Mouse (Mus musculus) heart, embryonic 13.5 days (tissue): Measurements from ENCODE around the gene Chd2. TPM values are rescaled to one million over a fixed set of nuclear protein-coding genes. Genes with fewer than 3 reads are reported as not detected.
"Not testable (repeated sequence)": the region's sequence is repeated elsewhere in the genome, so short reads cannot be mapped to it uniquely, and the experiment has no call there.

Experiments used
- ATAC-seq: fragments of 200-750 bp; cut with Nextera tagmentation; 2 replicates; pipeline ENCODE4 v1.8.0; 2017; ENCODE audit warnings: moderate TSS enrichment; ENCODE audit not compliant: insufficient number of reproducible peaks, low FRiP score, low TSS enrichment; ENCODE audit errors: extremely low read depth
- H3K27ac ChIP-seq: fragments of 300-500 bp; sonication (generic); replicated peaks from 2 replicates; pipeline ENCODE4 v1.5.1; 2015; ENCODE audit warnings: moderate library complexity, mild to moderate bottlenecking, inconsistent platforms
- H3K27me3 ChIP-seq: fragments of 300-500 bp; sonication (generic); replicated peaks from 2 replicates; pipeline ENCODE4 v1.6.1; 2015; ENCODE audit warnings: mild to moderate bottlenecking, inconsistent platforms
- H3K36me3 ChIP-seq: fragments of 300-500 bp; sonication (generic); 2 replicates; pipeline ENCODE4 v1.6.1; 2015; ENCODE audit warnings: mild to moderate bottlenecking, inconsistent platforms
- H3K4me1 ChIP-seq: fragments of 300-500 bp; sonication (generic); 2 replicates; pipeline ENCODE4 v1.6.1; 2015; ENCODE audit warnings: inconsistent platforms
- H3K4me2 ChIP-seq: fragments of 300-500 bp; sonication (generic); 2 replicates; pipeline ENCODE4 v1.6.1; 2015; ENCODE audit warnings: inconsistent platforms, mild to moderate bottlenecking, moderate library complexity
- H3K4me3 ChIP-seq: fragments of 300-500 bp; sonication (generic); 2 replicates; pipeline ENCODE4 v1.5.1; 2015; ENCODE audit warnings: moderate library complexity, mild to moderate bottlenecking, inconsistent platforms
- H3K9ac ChIP-seq: fragments of 300-500 bp; sonication (generic); 2 replicates; pipeline ENCODE4 v1.6.1; 2015; ENCODE audit warnings: inconsistent platforms, mild to moderate bottlenecking, moderate library complexity
- H3K9me3 ChIP-seq: fragments of 300-500 bp; sonication (generic); 2 replicates; pipeline ENCODE4 v1.6.1; 2016; ENCODE audit warnings: inconsistent platforms
- WGBS: fragments of 180-500 bp; shearing (Covaris S2); methylation state at CpG from one replicate; pipeline ENCODE4 v1.1.7; 2015; ENCODE audit warnings: mixed read lengths; 5-methylcytosine and 5-hydroxymethylcytosine counted together
- polyA plus RNA-seq: library from polyadenylated mRNA; unstranded; fragments of >200 nt; fragmentation: Nextera tagmentation; extraction: Ambion mirVana; gene quantifications from 2 replicates; pipeline ENCODE4 v1.2.1, GENCODE M21; 2015

Gene Chd2
- polyA plus RNA-seq, 1 experiment from 2014 or later, result 31.3 TPM

DNA sequence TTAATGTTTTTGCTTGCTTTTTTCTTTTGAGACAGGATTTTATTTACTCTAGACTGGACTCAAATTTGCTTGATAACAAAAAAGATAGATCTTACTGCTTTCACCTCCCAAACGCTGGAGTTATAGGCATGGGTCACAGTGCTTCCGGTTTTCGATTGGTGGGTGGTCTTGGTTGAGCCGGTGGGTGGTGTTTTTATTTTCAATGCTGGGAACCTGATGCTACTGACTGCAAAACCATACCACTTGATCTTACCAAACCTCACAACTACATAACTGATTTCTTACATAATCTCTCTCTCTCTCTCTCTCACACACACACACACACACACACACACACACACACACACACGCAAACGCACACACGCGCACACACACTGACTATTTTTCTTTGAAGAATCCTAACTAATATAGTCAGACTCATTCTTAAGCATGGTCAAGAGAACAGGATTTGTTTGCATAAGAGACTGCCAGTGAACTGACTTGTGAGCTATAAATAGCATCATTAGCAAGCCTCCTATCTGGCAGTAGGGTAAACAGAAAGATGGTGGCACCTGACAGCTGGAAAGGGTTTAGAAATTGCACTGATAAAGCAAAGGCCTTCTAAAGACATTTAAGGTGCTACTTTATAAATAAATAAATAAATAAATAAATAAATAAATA, 37.6 kb upstream of the Chd2 start:
- H3K9me3 ChIP-seq, result no peaks in the 10 kb centered on the region
- peaks cover 62% of the 10 kb centered on the region for H3K4me1 ChIP-seq
- ATAC-seq, result no peak
- peak overlapping the region; percentile 50; the same call in 1 of the 2 replicates for H3K9ac ChIP-seq
- H3K4me3 ChIP-seq, result no peak overlapping the region
- WGBS, result 46% methylated on average over 8 of the region's 8 CpGs
- peak overlapping the region; percentile 76 for H3K27ac ChIP-seq
- H3K4me2 ChIP-seq, result peak overlapping the region; percentile 20
- no peaks in the 10 kb centered on the region for H3K36me3 ChIP-seq
- no peaks in the 10 kb centered on the region; the same call in 1 of the 2 replicates for H3K27me3 ChIP-seq

- no peak for ATAC-seq
- Histone ChIP-seq H3K9me3 (no peaks in the 10 kb centered on the region), H3K4me3 (no peak overlapping the region), H3K4me2 (no peak overlapping the region), H3K27me3 (no peaks in the 10 kb centered on the region; the same call in 1 of the 2 replicates), H3K27ac (peak overlapping the region; percentile 37; the same call in 1 of the 2 replicates), H3K9ac (no peak overlapping the region), H3K4me1 (peaks cover 60% of the 10 kb centered on the region), H3K36me3 (no peaks in the 10 kb centered on the region)
- 61% methylated on average over 6 of the region's 6 CpGs for WGBS
These were observed 36.3 kb upstream of the Chd2 start for GRCm38 (mm10) chr7:73577888-73578421.

- Histone ChIP-seq H3K27me3 (no peaks in the 10 kb centered on the region; the same call in 1 of the 2 replicates), H3K4me3 (no peak overlapping the region), H3K4me2 (no peak overlapping the region), H3K36me3 (no peaks in the 10 kb centered on the region), H3K9me3 (no peaks in the 10 kb centered on the region), H3K27ac (no peak overlapping the region), H3K4me1 (peaks cover 57% of the 10 kb centered on the region), H3K9ac (no peak overlapping the region)
- 49% methylated on average over 16 of the region's 16 CpGs for WGBS
- no peak for ATAC-seq
These were observed 34.7 kb upstream of the Chd2 start for GRCm38 (mm10) chr7:73576101-73576936.

GRCm38 (mm10) chr7:73575257-73575656, 33.6 kb upstream of the Chd2 start:
- Histone ChIP-seq H3K9me3 (no peaks in the 10 kb centered on the region), H3K27ac (0 out of 2 replicates have a peak overlapping the region, but pooled peaks have one; percentile 39), H3K4me1 (peaks cover 57% of the 10 kb centered on the region), H3K9ac (no peak overlapping the region), H3K4me2 (no peak overlapping the region), H3K27me3 (no peaks in the 10 kb centered on the region; the same call in 1 of the 2 replicates), H3K4me3 (no peak overlapping the region), H3K36me3 (no peaks in the 10 kb centered on the region)
- 43% methylated on average over 8 of the region's 8 CpGs for WGBS
- ATAC-seq, result no peak

DNA sequence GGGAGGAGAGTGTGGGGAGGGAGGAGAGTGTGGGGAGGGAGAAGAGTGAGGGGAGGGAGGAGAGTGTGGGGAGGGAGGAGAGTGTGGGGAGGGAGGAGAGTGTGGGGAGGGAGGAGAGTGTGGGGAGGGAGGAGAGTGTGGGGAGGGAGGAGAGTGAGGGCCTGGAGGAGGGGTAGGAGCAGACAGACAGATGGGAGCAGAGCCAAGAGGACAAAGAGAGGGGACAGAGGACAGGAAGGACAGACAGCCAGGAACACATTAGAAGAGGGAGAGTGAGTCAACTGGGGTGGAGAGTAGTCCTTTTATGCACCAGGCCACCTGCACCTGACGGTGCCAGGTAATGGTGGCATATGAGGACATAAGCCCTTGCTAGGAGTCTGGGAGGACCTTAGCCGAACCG, 33.0 kb upstream of the Chd2 start:
- H3K27me3 ChIP-seq, H3K4me3 ChIP-seq, H3K9me3 ChIP-seq, H3K9ac ChIP-seq, ATAC-seq, H3K36me3 ChIP-seq, H3K4me2 ChIP-seq: not testable (repeated sequence)
- H3K27ac ChIP-seq, result peak overlapping the region; percentile 39; the same call in 1 of the 2 replicates
- WGBS, result 50% methylated on average over 3 of the region's 3 CpGs
- peaks cover 51% of the 10 kb centered on the region for H3K4me1 ChIP-seq

DNA sequence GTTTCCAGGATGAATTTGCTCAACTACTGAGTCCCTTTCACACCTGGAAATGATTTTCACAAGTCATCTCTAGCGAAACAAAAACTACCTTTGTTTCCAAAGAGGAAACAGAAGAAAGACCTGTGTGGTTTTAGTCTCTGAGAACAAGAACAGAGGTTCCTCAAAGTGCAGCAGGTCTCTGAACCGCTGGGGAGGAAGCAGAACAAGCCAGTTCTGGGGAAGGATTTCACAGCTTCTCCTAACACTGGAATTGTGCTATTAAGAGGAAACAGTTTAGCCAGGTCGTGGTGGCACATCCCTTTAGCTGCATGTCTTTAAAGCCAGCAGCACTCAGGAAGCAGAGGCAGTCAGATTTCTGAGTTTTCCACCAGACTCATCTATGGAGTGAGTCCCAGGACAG, 30.9 kb upstream of the Chd2 start:
- no peak overlapping the region for H3K27ac ChIP-seq
- 64% methylated on average over 3 of the region's 3 CpGs for WGBS
- H3K36me3 ChIP-seq, result no peaks in the 10 kb centered on the region
- H3K27me3 ChIP-seq, result no peaks in the 10 kb centered on the region; the same call in 1 of the 2 replicates
- H3K9me3 ChIP-seq, result no peaks in the 10 kb centered on the region
- peaks cover 45% of the 10 kb centered on the region for H3K4me1 ChIP-seq
- no peak overlapping the region for H3K9ac ChIP-seq
- H3K4me3 ChIP-seq, result no peak overlapping the region
- no peak overlapping the region for H3K4me2 ChIP-seq
- ATAC-seq, result no peak

- no peak overlapping the region for H3K4me3 ChIP-seq
- H3K9ac ChIP-seq, result no peak overlapping the region
- ATAC-seq, result no peak
- no peaks in the 10 kb centered on the region for H3K36me3 ChIP-seq
- no peaks in the 10 kb centered on the region for H3K9me3 ChIP-seq
- WGBS, result 66% methylated on average over 3 of the region's 3 CpGs
- peaks cover 26% of the 10 kb centered on the region for H3K4me1 ChIP-seq
- no peaks in the 10 kb centered on the region for H3K27me3 ChIP-seq
- H3K27ac ChIP-seq, result no peak overlapping the region
- H3K4me2 ChIP-seq, result no peak overlapping the region
These were observed 27.3 kb upstream of the Chd2 start for GRCm38 (mm10) chr7:73568801-73569403.

GRCm38 (mm10) chr7:73567754-73568161, 26.1 kb upstream of the Chd2 start:
- H3K4me1 ChIP-seq, result peaks cover 20% of the 10 kb centered on the region
- H3K9me3 ChIP-seq, result no peaks in the 10 kb centered on the region
- no peak overlapping the region for H3K4me3 ChIP-seq
- peak overlapping the region; percentile 69 for H3K27ac ChIP-seq
- no peaks in the 10 kb centered on the region for H3K36me3 ChIP-seq
- H3K9ac ChIP-seq, result 0 out of 2 replicates have a peak overlapping the region, but pooled peaks have one; percentile 37
- no peak for ATAC-seq
- 26% methylated on average over 4 of the region's 4 CpGs for whole genome bisulfite sequencing
- H3K27me3 ChIP-seq, result no peaks in the 10 kb centered on the region
- 0 out of 2 replicates have a peak overlapping the region, but pooled peaks have one; percentile 7 for H3K4me2 ChIP-seq

- Histone ChIP-seq H3K27ac (no peak overlapping the region), H3K9me3 (no peaks in the 10 kb centered on the region), H3K36me3 (no peaks in the 10 kb centered on the region), H3K4me2 (no peak overlapping the region), H3K27me3 (no peaks in the 10 kb centered on the region), H3K9ac (no peak overlapping the region), H3K4me1 (peaks cover 39% of the 10 kb centered on the region), H3K4me3 (no peak overlapping the region)
- WGBS, result 92% methylated on average over 6 of the region's 6 CpGs
- ATAC-seq, result no peak
These were observed 22.5 kb upstream of the Chd2 start for GRCm38 (mm10) chr7:73564131-73564530.

- 10% methylated on average over 10 of the region's 10 CpGs for WGBS
- H3K36me3 ChIP-seq, result no peaks in the 10 kb centered on the region
These were observed 19.9 kb upstream of the Chd2 start for GRCm38 (mm10) chr7:73561492-73562055.

GRCm38 (mm10) chr7:73560811-73561210, 19.2 kb upstream of the Chd2 start:
- H3K4me1 ChIP-seq, result peaks cover 19% of the 10 kb centered on the region
- H3K9me3 ChIP-seq, result no peaks in the 10 kb centered on the region
- 88% methylated on average over 6 of the region's 6 CpGs for WGBS
- no peak overlapping the region for H3K4me2 ChIP-seq
- H3K36me3 ChIP-seq, result no peaks in the 10 kb centered on the region
- no peak for ATAC-seq
- H3K9ac ChIP-seq, result no peak overlapping the region
- H3K4me3 ChIP-seq, result no peak overlapping the region
- H3K27ac ChIP-seq, result no peak overlapping the region
- H3K27me3 ChIP-seq, result no peaks in the 10 kb centered on the region

More at GRCm38 (mm10) chr7:73561492-73562055, 19.9 kb upstream of the Chd2 start:
- Histone ChIP-seq H3K4me1 (peaks cover 19% of the 10 kb centered on the region), H3K27ac (no peak overlapping the region), H3K4me2 (peak overlapping the region; percentile 34), H3K27me3 (no peaks in the 10 kb centered on the region), H3K9me3 (no peaks in the 10 kb centered on the region), H3K4me3 (no peak overlapping the region), H3K9ac (peak overlapping the region; percentile 67)
- no peak for ATAC-seq
